Mouse (Mus musculus) embryo, embryonic 11.5 days (tissue): ENCODE data around the gene Usp7.
"Not testable (repeated sequence)": the region's sequence is repeated elsewhere in the genome, so short reads cannot be mapped to it uniquely, and the experiment has no call there.

Experiments used
- DNase-seq: peaks from one replicate; pipeline ENCODE4 v3.0.0-alpha.2; 2012; ENCODE audit warnings: low read depth, low spot score

Gene Usp7

DNA sequence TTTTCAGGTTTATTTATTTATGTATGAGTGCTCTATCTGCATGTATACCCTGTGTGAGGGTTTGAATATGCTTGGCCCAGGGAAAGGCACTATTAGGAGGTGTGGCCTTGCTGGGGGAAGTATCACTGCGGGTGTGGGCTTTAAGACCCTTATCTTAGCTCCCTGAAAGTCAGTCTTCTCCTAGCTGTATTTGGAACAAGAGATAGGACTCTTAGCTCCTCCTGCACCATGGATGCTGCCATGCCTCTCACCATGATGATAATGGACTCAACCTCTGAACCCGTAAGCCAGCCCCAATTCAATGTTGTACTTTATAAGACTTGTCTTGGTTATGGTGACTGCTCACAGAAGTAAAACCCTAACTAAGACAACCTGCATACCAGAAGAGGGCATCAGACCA, 39.8 kb downstream of the Usp7 start:
- no peak for DNase-seq

DNA sequence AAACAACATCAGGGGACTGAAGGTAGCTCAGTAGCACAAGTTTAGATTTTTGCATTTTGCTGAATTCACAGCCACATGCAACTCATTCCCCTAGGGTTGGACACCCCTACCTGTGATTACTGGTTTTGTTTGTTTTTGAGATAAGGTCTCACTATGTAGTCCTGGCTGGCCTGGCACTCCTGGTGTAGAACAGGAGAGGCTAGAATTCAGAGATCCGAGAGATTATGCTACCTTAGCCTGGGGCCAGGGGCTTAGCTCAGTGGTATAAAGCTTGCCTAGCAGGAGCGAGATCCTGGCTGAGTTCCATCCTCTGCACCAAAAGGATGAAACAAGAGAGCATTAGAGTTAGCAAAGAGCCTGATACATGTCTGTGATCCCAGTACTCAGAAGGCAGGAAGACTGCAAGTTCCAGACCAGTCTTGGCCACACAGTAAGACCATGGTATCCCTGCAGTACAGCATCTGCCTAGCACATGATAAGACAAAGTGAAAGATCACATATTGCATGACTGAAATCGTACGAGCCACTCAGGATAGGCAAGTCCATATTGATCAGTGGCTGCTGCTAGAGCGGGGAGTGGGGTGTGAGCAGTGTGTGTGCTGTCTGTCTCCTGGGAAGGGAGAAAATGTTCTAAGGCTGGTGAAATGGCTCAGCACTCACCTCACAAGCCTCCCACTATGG, 40.4 kb downstream of the Usp7 start:
- DNase-seq = no peak

DNA sequence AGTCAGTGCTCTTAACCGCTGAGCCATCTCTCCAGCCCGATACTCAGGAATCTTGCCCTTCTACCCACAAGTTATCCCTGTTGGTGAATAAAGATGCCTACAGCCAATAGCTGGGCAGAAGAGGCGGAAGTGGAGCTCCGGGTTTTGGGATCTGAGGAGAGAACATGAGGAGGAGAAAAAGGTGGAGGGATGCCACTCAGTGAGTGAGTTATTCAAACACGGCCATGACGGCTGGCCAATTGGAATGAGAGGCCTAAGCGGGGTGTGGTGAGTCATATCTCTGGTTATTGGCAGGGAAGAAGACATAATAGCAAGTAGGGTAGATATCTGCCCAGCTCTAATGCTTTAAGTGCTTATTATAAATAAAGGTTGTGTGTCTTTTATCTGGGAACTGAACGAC, 43.2 kb downstream of the Usp7 start:
- no peak for DNase-seq

DNA sequence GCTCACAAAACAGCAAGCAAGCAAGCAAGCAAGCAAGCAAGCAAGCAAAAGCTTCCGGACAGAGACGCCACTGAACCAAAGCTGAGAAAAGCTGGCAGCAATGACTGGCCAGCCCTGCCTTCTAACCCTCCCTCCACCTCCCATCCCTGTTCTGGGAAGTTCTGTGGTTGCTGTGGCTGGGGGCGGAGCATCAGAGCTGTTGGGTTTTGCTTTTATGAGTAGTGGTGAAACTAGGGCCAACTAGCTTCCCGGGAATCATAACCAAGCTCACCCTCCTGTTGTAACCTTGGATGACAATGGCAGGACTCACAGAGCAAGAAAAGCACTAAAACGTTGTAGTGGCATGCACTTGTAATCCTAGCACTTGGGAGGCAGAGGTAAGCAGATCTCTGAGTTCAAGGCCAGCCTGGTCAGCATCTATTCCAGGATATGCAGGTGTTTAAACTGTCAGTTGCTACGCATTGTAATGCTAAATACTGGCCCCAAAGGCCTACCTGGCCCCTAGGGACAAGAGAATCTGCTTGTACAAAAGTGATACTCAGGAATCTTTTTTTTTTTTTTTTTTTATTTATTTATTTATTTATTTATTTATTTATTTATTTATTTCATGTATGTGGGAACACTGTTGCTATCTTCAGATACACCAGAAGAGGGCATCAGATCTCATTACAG, 43.8 kb downstream of the Usp7 start:
- DNase-seq = no peak

DNA sequence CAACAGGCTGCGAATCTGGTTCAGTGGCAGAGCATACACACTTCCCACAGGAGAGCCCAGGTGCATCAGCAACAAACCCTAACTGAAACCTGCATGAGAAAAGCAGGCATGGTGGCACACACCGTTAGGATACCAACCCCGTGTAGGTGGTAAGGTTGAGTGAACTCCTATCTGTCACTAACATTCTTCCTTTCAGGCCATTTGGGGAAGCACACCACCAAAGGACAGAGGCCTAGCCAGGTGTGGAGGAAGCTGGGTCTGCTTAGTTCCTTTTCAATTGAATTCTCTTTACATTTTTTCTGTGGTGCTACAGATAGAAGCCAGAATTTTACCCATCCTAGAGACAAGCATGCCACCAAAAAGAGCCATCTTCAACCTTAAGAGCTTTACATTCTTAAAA, 44.3 kb downstream of the Usp7 start:
- no peak for DNase-seq

DNA sequence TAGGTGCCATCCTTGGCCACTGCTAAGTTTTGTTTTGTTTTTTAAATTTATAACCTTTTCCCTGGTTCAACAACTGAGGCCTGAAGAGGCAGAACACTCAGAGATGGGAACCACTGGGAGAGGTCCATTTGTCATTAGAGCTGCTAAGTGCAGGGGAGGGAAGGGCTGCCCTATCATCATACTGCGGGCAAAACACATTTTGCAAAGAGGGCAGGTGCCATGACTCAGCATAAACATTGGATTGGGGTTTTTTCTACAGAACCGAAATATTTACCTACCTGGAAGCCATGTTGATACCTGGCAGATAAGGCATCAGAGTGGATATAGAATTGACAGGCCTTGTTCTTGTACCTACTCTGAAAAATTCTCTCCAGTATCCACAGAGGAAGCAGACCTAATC, 45.6 kb downstream of the Usp7 start:
- DNase-seq = no peak

DNA sequence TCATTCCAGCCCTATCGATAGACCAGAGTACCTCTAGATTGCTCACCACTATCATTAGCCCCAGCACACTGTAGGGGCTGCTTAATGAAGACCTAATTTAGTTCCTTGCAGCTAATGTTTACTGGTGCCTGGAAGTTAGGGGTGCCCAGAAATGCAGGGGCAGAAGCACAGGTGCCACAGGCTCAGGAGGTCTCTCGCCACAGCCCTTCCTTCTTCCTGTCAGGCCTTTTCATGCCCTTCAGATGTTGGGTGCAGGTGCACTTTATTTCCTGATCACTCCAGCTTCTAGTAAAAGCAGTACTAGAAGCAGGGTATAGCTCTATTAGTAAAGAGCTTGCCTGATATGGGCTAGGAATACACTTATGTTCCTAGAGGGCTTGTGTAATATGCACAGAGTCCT, 46.4 kb downstream of the Usp7 start:
- no peak for DNase-seq

DNA sequence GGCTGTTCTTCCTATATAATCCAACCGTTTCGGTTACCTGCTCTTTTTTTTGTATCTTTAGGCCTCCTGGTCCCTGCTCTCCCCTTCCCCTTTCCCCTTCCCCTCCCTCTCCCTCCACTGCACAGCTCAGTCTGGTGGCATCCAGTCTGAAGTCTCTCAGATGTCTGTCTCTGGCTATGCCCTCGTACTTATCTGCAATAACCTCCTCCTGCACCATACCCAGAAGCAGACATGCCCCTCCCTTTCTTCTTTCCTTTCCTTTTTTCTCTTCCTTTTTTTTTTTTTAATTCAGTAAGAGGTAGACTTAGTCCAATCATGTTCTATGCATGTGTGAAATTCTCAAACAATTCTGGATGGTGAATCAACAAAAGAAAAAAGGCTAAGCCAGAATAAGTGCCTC, 48.1 kb downstream of the Usp7 start:
- no peak for DNase-seq

DNA sequence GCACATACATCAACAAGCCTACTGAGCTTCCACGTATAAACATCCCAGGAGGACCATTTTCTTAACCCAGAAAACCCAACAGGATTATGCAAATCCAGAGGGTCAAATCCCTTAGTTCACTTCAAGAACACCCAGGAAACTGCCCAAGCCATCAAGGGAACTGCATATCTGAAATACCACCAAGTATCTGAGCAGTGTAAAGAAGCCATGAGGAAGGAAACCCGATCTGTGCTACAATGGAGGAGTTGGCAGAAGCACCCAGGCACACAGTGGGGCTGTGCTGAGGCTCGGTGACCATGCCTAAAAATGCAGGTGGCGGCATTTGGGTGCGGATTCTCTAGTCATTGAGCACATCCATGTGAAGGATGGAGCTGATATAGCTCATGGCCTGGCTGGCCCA, 50.4 kb downstream of the Usp7 start:
- no peak for DNase-seq

DNA sequence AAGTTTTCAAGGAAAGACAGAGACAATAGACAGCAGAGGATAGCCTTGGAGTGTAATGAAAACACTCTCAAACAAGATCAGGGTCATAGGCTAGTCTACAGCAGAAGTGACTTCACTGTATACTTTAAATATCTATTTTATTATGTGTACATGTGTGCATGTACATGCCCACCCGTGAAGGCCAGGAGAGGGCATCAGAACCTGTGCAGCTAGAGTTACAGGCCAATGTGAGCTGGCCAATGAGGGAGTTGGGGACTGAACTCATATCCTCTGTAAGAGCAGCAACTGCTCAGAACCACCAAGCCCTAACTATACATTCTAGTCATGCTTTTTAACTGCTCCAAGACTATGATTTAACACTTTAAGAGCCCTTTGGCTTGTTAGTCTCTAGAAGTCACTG, 51.0 kb downstream of the Usp7 start:
- DNase-seq = no peak

DNA sequence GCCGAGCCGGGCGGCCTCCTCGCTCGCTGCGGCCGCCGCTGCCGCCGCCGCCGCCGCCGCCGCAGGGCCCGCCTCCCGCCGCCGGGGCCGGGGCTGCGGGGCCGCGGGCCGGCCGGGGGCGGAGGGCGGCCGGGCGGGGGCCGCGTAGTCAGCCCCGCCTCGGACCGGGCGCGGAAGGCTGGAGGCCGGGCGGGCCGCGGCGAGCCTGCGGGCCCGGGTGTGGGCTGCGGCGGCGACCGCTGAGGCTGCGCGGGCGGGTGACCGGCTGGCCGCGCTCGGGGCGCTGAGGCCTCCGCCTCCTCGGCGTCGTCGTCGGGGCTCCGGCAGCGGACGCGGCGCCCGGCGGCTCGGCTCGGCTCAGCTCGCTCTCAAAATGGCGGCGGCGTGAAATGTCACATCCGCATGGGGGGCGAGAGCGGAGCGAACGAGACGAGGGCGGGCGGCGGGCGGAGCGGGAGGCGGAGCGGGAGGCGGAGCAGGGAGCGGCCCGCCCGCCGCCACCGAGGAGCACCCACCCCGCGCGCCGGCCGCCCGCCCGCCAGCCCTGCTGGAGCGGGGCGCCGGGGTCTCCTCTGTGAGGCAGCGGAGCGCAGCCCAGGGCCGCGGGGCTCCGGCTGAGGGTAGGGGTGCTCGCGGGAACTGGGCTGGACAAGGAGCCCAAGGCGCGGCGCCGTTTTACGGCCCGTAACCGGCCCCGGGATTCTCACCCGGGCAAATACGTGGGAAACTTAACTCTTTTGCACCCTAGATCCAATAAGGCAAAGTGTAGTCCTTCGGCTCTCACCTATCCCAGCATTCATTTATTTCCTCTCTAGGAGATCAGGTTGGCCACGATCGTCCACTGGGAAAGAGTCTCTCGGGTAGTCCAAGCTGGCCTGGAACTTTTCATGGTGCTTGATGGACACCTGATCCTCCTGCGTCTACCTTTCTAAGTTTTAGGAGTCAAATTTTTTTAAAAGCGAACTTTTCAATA, 53.3 kb downstream of the Usp7 start:
- peak; percentile 75 for DNase-seq

DNA sequence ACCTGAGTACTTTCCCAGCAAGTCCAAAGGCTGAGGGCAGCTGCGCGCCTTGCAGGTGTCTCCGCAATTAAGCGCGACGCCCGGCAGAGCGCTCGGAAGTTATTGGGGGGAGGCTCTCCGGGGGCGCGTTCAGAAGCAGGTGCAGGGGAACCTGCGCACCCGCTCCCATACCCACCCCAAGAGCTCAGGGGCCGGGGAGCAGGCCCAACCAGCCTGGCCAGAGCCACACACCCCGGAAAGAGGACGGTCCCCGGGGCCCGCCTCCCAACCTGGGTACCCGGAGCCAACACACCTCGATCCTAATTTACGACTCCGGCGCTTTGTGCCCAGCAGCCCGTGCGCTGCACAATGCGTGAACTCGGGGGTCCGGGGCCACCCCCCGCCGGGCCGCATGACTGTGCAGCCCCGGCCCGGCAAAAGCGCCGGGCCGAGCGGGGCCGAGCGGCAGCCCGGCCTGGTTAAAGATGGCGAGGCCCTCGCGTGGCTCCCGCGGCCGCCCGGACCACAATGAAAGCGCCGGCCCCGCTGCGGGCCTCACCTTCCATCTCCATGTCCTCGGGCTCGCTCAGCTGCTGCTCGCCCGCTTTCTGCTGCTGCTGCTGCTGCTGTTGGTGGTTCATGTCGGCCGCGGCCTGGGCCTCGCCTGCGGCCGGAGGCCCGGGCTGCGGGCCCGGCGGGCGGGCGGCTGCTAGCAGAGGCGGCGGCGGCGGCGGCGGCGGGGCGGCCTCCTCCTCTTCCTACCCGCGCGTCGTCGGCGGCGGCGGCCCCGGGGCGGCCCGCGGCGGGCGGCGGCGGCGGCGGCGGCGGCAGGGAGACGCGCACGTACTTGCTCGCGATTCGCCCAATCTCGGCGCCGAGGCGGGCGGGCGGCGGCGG, 54.2 kb downstream of the Usp7 start:
- peak; percentile 14 for DNase-seq

DNA sequence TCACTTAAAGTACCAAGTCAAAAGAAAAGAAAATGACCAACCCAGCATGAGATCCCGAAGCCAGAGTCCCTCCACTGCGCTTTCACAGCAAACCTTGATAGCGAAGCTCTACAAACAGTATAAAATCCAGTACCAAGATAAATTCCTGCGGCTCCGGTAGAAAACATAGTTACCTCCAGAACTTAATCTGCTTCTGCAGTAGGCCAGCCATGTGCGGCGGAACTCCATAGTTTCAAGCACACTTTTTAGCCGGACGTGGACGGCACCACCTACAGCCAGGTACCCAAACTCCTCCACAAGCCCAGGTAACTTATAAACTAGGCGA, 54.8 kb downstream of the Usp7 start:
- DNase-seq = no peak

DNA sequence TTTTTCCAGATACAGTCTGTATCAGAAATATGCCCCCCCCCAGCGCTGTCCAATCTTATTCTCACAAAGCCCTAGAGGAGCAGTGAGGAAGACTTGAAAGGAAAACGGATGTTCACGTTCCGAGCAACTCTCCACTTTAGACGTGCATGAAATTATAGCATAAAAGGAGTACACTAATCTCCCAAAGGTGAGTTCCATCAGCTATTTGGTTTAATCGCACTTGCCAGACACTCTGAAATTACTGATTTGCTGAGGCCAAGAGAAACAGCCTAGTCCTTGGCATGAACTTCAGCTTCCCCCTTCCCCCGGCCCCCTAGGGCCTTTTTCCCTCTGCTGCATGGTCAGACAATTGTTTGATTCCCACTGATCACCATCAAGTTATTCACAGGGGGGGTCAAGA, 55.4 kb downstream of the Usp7 start:
- no peak for DNase-seq

DNA sequence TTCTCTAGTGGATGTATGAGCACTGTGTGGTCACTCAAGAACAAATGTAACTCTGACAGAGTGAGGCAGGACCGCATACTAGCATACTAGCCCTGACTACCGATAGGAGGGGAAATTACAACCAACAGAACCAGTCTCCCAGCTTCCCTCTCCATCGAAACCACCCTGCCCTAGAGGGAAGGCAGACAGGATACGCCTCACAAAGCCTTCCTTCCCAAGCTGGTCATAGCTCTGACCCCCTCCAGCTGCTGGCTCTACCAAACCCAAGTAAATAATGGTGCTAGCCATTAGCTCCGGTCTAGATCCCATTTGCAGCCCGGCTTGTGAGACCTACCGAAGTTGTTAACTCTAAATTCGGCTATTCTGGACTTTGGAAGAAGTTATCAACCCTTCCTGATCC, 56.1 kb downstream of the Usp7 start:
- no peak for DNase-seq

DNA sequence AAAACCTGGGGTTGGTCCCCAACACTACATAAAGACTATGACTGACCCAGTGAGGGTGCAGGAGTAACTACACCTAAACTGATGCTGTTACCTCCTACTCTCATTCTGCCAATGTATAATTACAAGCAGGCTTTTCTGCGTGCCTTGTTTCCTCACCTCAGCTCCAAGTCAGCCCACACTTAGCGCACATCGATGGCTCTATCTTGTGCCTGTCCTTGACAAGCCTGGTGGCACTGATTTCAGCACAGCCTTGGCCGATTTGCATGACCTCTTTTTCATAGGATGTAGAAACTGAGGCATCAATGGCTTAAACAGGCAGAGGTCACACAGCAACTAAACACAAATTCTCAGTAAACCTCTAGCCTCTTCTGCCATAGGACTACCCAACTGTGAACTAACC, 57.4 kb downstream of the Usp7 start:
- no peak for DNase-seq

DNA sequence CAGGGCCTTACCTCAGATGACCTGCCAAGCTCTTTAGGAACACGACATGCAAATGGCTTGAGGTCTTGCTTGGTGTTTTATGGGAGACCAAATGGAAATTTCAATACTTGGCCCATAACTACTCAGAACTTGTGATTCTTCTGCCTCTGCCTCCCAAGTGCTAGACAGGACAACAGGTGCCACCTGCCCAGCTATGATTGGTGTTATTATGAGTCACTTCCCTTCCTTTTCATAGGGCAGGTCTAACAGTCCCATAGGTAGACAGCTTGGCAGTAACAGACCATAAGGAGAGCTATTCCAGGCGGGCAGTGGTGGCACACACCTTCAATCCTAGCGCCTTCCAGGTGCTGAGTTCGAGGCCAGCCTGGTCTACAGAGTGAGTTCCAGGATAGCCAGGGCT, 58.5 kb downstream of the Usp7 start:
- no peak for DNase-seq

DNA sequence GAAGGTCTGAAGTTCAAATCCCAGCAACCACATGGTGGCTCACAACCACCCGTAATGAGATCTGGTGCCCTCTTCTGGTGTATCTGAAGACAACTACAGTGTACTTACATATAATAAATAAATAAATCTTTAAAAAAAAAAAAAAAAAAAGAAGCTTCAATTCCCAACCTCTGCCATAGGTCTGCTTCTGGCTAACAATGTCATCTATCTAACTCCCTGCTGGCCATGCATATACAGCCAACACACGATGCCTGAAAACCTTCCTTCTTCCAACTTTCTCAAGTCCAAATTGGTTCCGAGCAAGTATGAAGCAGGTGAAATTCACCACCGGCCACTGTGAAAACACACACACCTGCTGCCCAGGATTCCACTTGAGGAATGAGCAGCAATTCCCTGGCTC, 59.7 kb downstream of the Usp7 start:
- DNase-seq = not testable (repeated sequence)

DNA sequence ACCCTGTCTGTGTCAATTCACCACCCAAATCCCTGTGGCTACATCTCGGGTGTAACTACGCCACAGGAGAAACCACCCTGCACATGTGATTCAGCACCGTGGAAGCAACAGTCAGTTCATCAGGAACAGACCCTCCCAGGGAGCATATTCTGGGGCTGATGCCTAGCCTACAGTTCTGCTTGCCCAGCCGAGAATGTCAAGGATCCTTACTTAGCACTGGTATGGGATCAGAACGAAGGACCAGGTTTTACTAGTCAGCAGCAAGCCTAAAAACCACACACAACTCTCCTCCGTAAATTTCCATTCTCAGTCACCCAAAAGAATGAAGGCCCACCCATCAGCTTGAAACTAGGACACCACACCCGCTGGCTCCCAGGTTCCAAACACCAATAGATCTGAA, 60.5 kb downstream of the Usp7 start:
- DNase-seq = no peak

DNA sequence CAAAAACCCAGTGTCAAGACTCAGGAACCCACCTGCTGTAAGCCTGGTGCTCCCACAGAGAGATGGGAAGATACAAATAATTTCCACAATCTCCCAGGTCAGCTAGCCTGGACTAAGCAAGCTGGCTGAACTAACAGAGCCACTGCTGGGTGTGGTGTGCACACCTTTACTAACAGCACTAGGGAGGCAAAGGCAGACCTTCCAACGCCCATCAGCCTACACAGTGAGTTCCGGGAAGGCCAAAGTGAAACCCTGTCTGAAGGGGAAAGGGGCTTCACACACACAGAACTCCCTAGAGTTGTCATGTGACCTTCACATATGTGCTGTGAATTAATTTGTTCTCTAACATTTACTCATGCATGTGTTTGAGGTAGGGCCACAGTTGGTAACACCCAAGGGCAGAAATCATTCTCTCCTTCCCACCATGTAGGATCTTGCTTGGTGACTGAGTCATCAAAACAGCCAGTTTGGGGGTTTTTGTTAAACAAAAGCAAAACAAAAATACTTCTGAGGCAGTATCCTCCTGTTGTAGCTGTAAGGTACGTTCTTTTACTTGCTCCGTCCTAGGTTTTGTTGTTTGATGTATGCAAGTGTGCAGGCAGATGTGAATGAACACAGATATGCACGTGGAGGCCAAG, 63.9 kb downstream of the Usp7 start:
- DNase-seq = no peak

DNA sequence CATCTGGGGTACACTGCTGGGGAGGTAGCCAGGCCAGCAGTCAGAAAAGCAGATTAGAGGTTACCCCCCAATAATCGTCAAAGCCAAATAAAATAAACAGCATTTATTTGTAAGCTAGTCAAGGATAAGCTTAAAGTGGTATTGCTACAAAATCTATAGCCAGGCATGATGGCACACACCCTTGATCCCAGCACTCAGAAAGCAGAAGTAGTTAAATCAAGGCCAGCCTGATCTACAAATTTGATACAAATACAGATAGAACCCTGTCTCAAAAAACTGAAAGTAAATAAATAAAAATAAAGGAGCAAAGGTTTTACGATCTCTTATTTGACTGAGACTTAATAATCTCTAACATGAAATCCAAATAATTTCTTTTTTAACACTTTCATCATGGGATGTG, 66.3 kb downstream of the Usp7 start:
- DNase-seq = no peak
